Mouse (Mus musculus) testis, adult 2 months (tissue): ENCODE results near the gene Gnat1.

Experiments
- CTCF ChIP-seq: fragments of 200-500 bp; IDR thresholded peaks from 2 replicates; pipeline ENCODE4 v1.5.1; 2012; ENCODE audit warnings: low read depth, mild to moderate bottlenecking, inconsistent platforms, low read length, moderate library complexity; ENCODE audit not compliant: control insufficient read depth, insufficient read depth, insufficient replicate concordance
- POLR2A ChIP-seq: fragments of 200-500 bp; IDR thresholded peaks from 2 replicates; pipeline ENCODE4 v1.6.1; 2012; ENCODE audit warnings: low read depth, mild to moderate bottlenecking, inconsistent platforms, low read length, moderate library complexity; ENCODE audit not compliant: control insufficient read depth

GRCm38 (mm10) chr9:107708439-107709095 is 29.1 kb upstream of the Gnat1 start:
- TF ChIP-seq CTCF (no peak), POLR2A (no peak)
